Mouse (Mus musculus): ENCODE results near the gene Plekha7. TPM values are rescaled to one million over a fixed set of nuclear protein-coding genes. Genes with fewer than 3 reads are reported as not detected.

The Plekha7 gene
- polyA plus RNA-seq, 1 experiment: 0.25 TPM

- Histone ChIP-seq H3K79me2 (ENCODE audit: control insufficient read depth, insufficient read depth) (no peaks in the 10 kb centered on the region), H3K79me3 (ENCODE audit: low read depth) (no peaks in the 10 kb centered on the region), H3K27me3 (ENCODE audit: control insufficient read depth, insufficient read depth, insufficient read length) (no peaks in the 10 kb centered on the region), H3K4me3 (ENCODE audit: insufficient read depth, poor library complexity, severe bottlenecking) (no peak overlapping the region), H3K36me3 (ENCODE audit: control insufficient read depth, insufficient read depth) (no peaks in the 10 kb centered on the region), H3ac (ENCODE audit: control insufficient read depth, insufficient read length, low read depth) (no peak overlapping the region)
- TF ChIP-seq MYOG (IDR thresholded peaks at IDR 0.05; ENCODE audit: control insufficient read depth, extremely low read depth, insufficient read length): no peak
- no peak for TF ChIP-seq MYOD1 (IDR thresholded peaks at IDR 0.05; ENCODE audit: control insufficient read depth, insufficient read length, low read depth)
- TF ChIP-seq FOSL1 (IDR thresholded peaks at IDR 0.05; ENCODE audit: insufficient read depth, low read length, poor library complexity, severe bottlenecking): no peak
- no peak for TF ChIP-seq USF1 (IDR thresholded peaks at IDR 0.05; ENCODE audit: low read depth)
- TF ChIP-seq CTCF (IDR thresholded peaks at IDR 0.05; ENCODE audit: control insufficient read depth, insufficient read depth, insufficient read length): no peak
- TF ChIP-seq MAX (IDR thresholded peaks at IDR 0.05): no peak
- no peak for TF ChIP-seq CEBPB (IDR thresholded peaks at IDR 0.05; ENCODE audit: low read depth)
These were observed 116.0 kb downstream of the Plekha7 start for GRCm38 (mm10) chr7:116192096-116192595.

DNA sequence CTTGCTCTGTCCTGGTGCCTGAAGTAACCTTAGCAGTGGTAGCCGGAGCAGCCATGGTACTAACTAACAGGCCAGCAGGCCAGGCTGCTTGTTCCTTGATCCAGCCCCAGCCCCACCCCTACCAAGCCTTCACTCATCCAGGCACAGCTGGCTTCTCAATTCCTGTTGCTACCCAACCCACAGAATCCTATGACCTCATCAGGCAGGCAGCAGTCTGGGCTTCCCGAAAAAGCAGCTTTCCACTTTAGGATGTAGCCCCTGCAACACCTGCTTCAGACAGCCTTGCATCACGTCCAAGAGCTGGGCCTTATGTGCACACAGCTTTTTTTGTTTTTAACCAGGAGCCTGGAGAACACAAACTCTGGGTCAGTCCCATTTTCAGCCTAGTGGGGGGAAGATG, 117.0 kb downstream of the Plekha7 start:
- H3K27me3 ChIP-seq (ENCODE audit: control insufficient read depth, insufficient read depth, insufficient read length): no peaks in the 10 kb centered on the region
- no peaks in the 10 kb centered on the region for H3K79me3 ChIP-seq (ENCODE audit: low read depth)
- H3K79me2 ChIP-seq (ENCODE audit: control insufficient read depth, insufficient read depth): no peaks in the 10 kb centered on the region
- TF ChIP-seq CTCF (IDR thresholded peaks at IDR 0.05; ENCODE audit: control insufficient read depth, insufficient read depth, insufficient read length): no peak
- TF ChIP-seq MYOD1 (IDR thresholded peaks at IDR 0.05; ENCODE audit: control insufficient read depth, insufficient read length, low read depth): peak; percentile 83
- H3ac ChIP-seq (ENCODE audit: control insufficient read depth, insufficient read length, low read depth): no peak overlapping the region
- H3K4me3 ChIP-seq (ENCODE audit: insufficient read depth, poor library complexity, severe bottlenecking): no peak overlapping the region
- no peaks in the 10 kb centered on the region for H3K36me3 ChIP-seq (ENCODE audit: control insufficient read depth, insufficient read depth)

DNA sequence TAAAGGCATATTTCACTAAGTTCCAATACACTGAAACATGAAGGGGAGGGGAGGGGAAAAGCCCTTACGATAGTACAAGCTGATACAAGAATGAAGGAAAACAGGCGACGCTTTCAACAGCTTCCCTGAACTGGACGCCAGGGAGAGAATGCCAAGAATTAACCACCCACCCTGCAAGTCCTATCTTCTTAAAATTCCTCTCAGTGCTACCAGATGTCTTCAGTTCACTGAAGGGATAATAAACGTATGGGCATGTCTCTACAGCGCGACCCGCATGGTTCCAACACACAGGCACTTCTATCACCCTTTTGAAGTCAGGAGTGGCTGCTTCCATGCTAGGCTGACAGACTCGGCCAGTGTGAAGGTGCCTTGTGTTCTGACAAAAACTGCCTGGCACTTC, 118.5 kb downstream of the Plekha7 start:
- Histone ChIP-seq H3K79me2 (ENCODE audit: control insufficient read depth, insufficient read depth) (no peaks in the 10 kb centered on the region), H3K4me3 (ENCODE audit: insufficient read depth, poor library complexity, severe bottlenecking) (no peak overlapping the region), H3K79me3 (ENCODE audit: low read depth) (no peaks in the 10 kb centered on the region), H3ac (ENCODE audit: control insufficient read depth, insufficient read length, low read depth) (no peak overlapping the region), H3K36me3 (ENCODE audit: control insufficient read depth, insufficient read depth) (no peaks in the 10 kb centered on the region), H3K27me3 (ENCODE audit: control insufficient read depth, insufficient read depth, insufficient read length) (no peaks in the 10 kb centered on the region)
- TF ChIP-seq MAX (IDR thresholded peaks at IDR 0.05) (no peak), CTCF (IDR thresholded peaks at IDR 0.05; ENCODE audit: control insufficient read depth, insufficient read depth, insufficient read length) (no peak), MYOD1 (IDR thresholded peaks at IDR 0.05; ENCODE audit: control insufficient read depth, insufficient read length, low read depth) (no peak), FOSL1 (IDR thresholded peaks at IDR 0.05; ENCODE audit: insufficient read depth, low read length, poor library complexity, severe bottlenecking) (no peak)

GRCm38 (mm10) chr7:116188391-116188790, 119.8 kb downstream of the Plekha7 start:
- H3K4me3 ChIP-seq (ENCODE audit: insufficient read depth, poor library complexity, severe bottlenecking): no peak overlapping the region
- no peak overlapping the region for H3ac ChIP-seq (ENCODE audit: control insufficient read depth, insufficient read length, low read depth)
- H3K36me3 ChIP-seq (ENCODE audit: control insufficient read depth, insufficient read depth): no peaks in the 10 kb centered on the region
- H3K79me2 ChIP-seq (ENCODE audit: control insufficient read depth, insufficient read depth): no peaks in the 10 kb centered on the region
- no peaks in the 10 kb centered on the region for H3K27me3 ChIP-seq (ENCODE audit: control insufficient read depth, insufficient read depth, insufficient read length)
- TF ChIP-seq MYOG (IDR thresholded peaks at IDR 0.05; ENCODE audit: control insufficient read depth, extremely low read depth, insufficient read length): no peak
- TF ChIP-seq USF1 (IDR thresholded peaks at IDR 0.05; ENCODE audit: low read depth): no peak
- TF ChIP-seq CTCF (IDR thresholded peaks at IDR 0.05; ENCODE audit: control insufficient read depth, insufficient read depth, insufficient read length): no peak
- no peak for TF ChIP-seq FOSL1 (IDR thresholded peaks at IDR 0.05; ENCODE audit: insufficient read depth, low read length, poor library complexity, severe bottlenecking)
- no peak for TF ChIP-seq CEBPB (IDR thresholded peaks at IDR 0.05; ENCODE audit: low read depth)
- TF ChIP-seq MYOD1 (IDR thresholded peaks at IDR 0.05; ENCODE audit: control insufficient read depth, insufficient read length, low read depth): no peak
- TF ChIP-seq MAX (IDR thresholded peaks at IDR 0.05): no peak
- no peaks in the 10 kb centered on the region for H3K79me3 ChIP-seq (ENCODE audit: low read depth)

- Histone ChIP-seq H3K36me3 (ENCODE audit: control insufficient read depth, insufficient read depth) (no peaks in the 10 kb centered on the region), H3K79me2 (ENCODE audit: control insufficient read depth, insufficient read depth) (no peaks in the 10 kb centered on the region), H3K4me3 (ENCODE audit: insufficient read depth, poor library complexity, severe bottlenecking) (no peak overlapping the region), H3K27me3 (ENCODE audit: control insufficient read depth, insufficient read depth, insufficient read length) (peaks cover under 1% of the 10 kb centered on the region), H3ac (ENCODE audit: control insufficient read depth, insufficient read length, low read depth) (no peak overlapping the region), H3K79me3 (ENCODE audit: low read depth) (no peaks in the 10 kb centered on the region)
- no peak for TF ChIP-seq FOSL1 (IDR thresholded peaks at IDR 0.05; ENCODE audit: insufficient read depth, low read length, poor library complexity, severe bottlenecking)
- TF ChIP-seq MYOD1 (IDR thresholded peaks at IDR 0.05; ENCODE audit: control insufficient read depth, insufficient read length, low read depth): no peak
- TF ChIP-seq MAX (IDR thresholded peaks at IDR 0.05): no peak
- TF ChIP-seq MYOG (IDR thresholded peaks at IDR 0.05; ENCODE audit: control insufficient read depth, extremely low read depth, insufficient read length): no peak
- no peak for TF ChIP-seq USF1 (IDR thresholded peaks at IDR 0.05; ENCODE audit: low read depth)
- TF ChIP-seq CTCF (IDR thresholded peaks at IDR 0.05; ENCODE audit: control insufficient read depth, insufficient read depth, insufficient read length): no peak
- TF ChIP-seq CEBPB (IDR thresholded peaks at IDR 0.05; ENCODE audit: low read depth): no peak
These were observed 120.7 kb downstream of the Plekha7 start for GRCm38 (mm10) chr7:116187521-116187920.

GRCm38 (mm10) chr7:116186847-116187246, 121.3 kb downstream of the Plekha7 start:
- no peak for TF ChIP-seq MAX (IDR thresholded peaks at IDR 0.05)
- TF ChIP-seq MYOG (IDR thresholded peaks at IDR 0.05; ENCODE audit: control insufficient read depth, extremely low read depth, insufficient read length): no peak
- no peak for TF ChIP-seq FOSL1 (IDR thresholded peaks at IDR 0.05; ENCODE audit: insufficient read depth, low read length, poor library complexity, severe bottlenecking)
- no peak for TF ChIP-seq USF1 (IDR thresholded peaks at IDR 0.05; ENCODE audit: low read depth)
- no peak for TF ChIP-seq CTCF (IDR thresholded peaks at IDR 0.05; ENCODE audit: control insufficient read depth, insufficient read depth, insufficient read length)
- TF ChIP-seq MYOD1 (IDR thresholded peaks at IDR 0.05; ENCODE audit: control insufficient read depth, insufficient read length, low read depth): no peak
- TF ChIP-seq CEBPB (IDR thresholded peaks at IDR 0.05; ENCODE audit: low read depth): no peak

More at GRCm38 (mm10) chr7:116186847-116187246, 121.3 kb downstream of the Plekha7 start:
- Histone ChIP-seq H3K36me3 (ENCODE audit: control insufficient read depth, insufficient read depth) (no peaks in the 10 kb centered on the region), H3K27me3 (ENCODE audit: control insufficient read depth, insufficient read depth, insufficient read length) (peaks cover 5% of the 10 kb centered on the region), H3K79me3 (ENCODE audit: low read depth) (no peaks in the 10 kb centered on the region), H3K79me2 (ENCODE audit: control insufficient read depth, insufficient read depth) (no peaks in the 10 kb centered on the region), H3K4me3 (ENCODE audit: insufficient read depth, poor library complexity, severe bottlenecking) (no peak overlapping the region), H3ac (ENCODE audit: control insufficient read depth, insufficient read length, low read depth) (no peak overlapping the region)
